Mouse (Mus musculus): ENCODE data around the gene Egln2. TPM values are rescaled to one million over a fixed set of nuclear protein-coding genes. Genes with fewer than 3 reads are reported as not detected.
A peak's percentile ranks its signal among the peaks of the same experiment; 100 is the strongest.

The Egln2 gene
- polyA plus RNA-seq, 1 experiment from 2014 or later = 66.1 TPM

DNA sequence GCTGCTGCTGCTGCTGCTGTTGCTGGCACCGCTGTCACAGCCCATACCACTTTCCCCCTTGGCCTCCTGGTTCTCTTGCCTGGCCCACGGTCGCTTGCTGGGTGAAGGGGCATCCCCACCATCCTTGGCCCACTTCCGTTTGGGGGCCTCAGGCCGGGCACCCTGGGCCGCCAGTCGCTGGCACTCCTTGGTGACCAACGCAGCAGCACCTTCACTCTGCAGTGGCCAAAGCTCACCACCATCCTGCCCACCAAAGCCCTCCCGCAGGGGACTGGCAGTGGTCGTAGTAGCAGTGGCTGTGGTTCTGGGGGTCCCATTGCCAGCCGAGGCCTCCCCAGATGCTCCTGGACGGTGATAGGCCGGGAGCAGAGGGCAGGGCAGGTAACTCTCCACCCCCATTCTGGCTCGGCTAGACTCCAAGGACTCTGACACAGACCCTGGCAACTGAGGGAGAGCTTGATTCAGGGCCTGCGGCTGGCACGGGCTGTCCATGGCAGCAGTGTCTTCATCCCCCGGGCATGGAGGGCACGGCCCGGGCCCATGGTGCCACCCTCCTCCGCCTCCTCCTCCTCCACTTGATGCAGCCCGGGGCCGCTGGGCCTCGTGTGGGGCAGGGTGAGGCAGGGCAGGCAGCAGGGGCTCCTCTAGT lies 1.5 kb downstream of the Egln2 start:
- no peak for ATAC-seq
- Histone ChIP-seq H3K9ac (ENCODE audit: low read depth, low read length) (peak overlapping the region; percentile 89), H3K27me3 (replicated peaks; ENCODE audit: control insufficient read depth, insufficient read depth, low read length) (no peaks in the 10 kb centered on the region), H3K36me3 (ENCODE audit: control insufficient read depth, insufficient read depth, low read length) (peaks cover 3% of the 10 kb centered on the region; the same call in 1 of the 2 replicates), H3K4me2 (ENCODE audit: low read depth, low read length) (peak overlapping the region; percentile 85), H3K27ac (ENCODE audit: low read length) (peak overlapping the region; percentile 98), H3K4me1 (ENCODE audit: control insufficient read depth, insufficient read depth, low read length) (peaks cover 54% of the 10 kb centered on the region), H3K4me3 (ENCODE audit: low read length) (peak overlapping the region; percentile 76), H3K9me3 (ENCODE audit: control insufficient read depth, low read length) (no peaks in the 10 kb centered on the region)
- WGBS = 53% methylated on average over 23 of the region's 23 CpGs

DNA sequence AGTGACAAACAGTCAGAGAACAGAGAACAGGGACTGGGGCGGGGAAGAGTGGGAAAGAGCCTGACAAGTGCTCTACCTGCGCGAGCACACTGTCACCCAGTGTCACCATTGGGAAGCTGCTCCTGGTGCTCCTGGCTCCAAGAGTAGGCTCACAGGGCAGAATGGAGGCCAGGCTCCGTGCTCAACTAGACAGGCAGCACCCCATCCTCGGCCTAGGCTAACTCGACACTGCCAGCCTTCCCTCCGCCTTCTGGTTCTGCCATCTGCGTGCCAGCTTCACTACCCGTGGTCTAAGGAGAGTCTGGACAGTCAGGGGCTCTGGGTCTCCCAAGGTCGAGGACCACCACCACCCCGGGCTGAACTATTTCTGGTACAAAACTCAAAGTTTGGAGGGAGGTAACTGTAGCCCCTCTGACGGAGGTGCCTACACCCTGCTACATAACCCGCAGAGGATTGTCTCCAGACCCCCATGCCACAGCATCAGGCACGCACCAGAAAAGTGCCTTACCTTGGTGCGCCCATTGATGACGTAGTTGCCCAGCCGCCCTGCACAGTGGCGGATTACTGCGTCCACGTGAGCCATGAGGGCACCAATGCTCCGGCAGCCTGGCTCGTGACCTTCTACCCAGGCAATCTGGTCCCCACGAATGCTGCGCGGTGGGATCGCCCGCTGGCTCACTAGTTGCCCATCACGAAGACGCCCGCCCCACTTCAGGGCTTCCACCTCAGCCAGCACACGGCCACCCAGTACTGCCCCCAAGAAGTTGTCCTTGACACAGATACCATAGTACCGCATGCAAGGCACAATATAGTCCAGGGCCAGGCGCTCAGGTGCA lies 2.3 kb downstream of the Egln2 start:
- Histone ChIP-seq H3K9me3 (ENCODE audit: control insufficient read depth, low read length) (no peaks in the 10 kb centered on the region), H3K36me3 (ENCODE audit: control insufficient read depth, insufficient read depth, low read length) (peaks cover 7% of the 10 kb centered on the region), H3K9ac (ENCODE audit: low read depth, low read length) (peak overlapping the region; percentile 89), H3K4me1 (ENCODE audit: control insufficient read depth, insufficient read depth, low read length) (peaks cover 56% of the 10 kb centered on the region), H3K4me2 (ENCODE audit: low read depth, low read length) (peak overlapping the region; percentile 85), H3K27me3 (replicated peaks; ENCODE audit: control insufficient read depth, insufficient read depth, low read length) (no peaks in the 10 kb centered on the region), H3K27ac (ENCODE audit: low read length) (no peak overlapping the region; the same call in 1 of the 2 replicates), H3K4me3 (ENCODE audit: low read length) (peak overlapping the region; percentile 76)
- WGBS = 77% methylated on average over 33 of the region's 33 CpGs
- ATAC-seq = no peak

DNA sequence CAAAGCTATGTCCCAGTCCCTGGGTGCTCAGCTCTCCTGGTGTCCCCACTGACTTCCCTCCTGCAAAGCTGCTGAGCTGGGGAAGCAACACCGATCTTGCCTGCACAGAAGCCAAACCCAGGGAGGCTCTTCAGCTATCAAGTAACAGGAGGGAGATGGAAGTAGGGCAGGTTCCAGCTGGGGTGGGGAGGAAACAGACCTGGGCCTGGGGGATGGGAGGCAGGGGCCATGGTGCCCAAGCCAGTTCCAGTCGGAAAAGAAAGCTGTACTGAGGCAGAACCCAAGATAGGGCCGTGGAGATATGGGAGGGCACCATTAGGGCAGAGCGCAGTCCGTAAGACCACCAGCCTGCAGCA lies 3.2 kb downstream of the Egln2 start:
- H3K27ac ChIP-seq (ENCODE audit: low read length) = no peak overlapping the region
- peak overlapping the region; percentile 89; the same call in 1 of the 2 replicates for H3K9ac ChIP-seq (ENCODE audit: low read depth, low read length)
- H3K4me2 ChIP-seq (ENCODE audit: low read depth, low read length) = peak overlapping the region; percentile 14; the same call in 1 of the 2 replicates
- peaks cover 13% of the 10 kb centered on the region for H3K36me3 ChIP-seq (ENCODE audit: control insufficient read depth, insufficient read depth, low read length)
- no peak overlapping the region; the same call in 1 of the 2 replicates for H3K4me3 ChIP-seq (ENCODE audit: low read length)
- no peak for ATAC-seq
- peaks cover 56% of the 10 kb centered on the region for H3K4me1 ChIP-seq (ENCODE audit: control insufficient read depth, insufficient read depth, low read length)
- H3K27me3 ChIP-seq (replicated peaks; ENCODE audit: control insufficient read depth, insufficient read depth, low read length) = no peaks in the 10 kb centered on the region
- WGBS = 75% methylated on average over 5 of the region's 5 CpGs
- no peaks in the 10 kb centered on the region for H3K9me3 ChIP-seq (ENCODE audit: control insufficient read depth, low read length)

DNA sequence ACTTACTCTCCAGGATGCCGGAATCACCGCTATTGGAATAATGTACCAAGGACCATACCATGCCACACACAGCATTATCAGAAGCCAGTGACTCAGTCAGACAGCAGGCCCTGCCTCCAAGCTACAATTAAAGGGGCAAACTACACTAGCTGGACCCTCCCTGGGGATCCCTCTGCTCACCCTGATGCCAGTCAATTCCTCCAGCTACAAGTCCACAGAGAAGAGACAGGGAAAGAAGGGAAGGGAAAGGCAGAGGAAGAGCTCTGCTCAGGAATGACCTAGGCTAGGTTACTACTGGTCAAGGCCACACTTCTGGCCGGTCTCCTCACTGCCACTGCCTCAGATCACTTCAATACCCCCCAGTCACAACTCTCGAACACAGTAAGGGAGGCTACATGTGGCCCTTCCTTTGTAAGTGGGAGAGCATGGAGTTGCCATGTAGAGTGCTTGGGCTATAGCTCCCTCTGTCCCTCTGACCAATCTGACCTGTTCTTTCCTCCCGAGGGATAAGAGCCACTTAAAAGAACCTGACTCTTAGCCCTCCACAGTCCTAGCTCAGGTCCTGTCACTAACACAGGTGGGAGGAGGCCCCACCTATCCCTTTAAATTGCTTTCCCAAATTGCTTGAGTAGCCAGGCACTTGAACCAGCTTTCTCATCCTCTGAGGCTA lies 3.7 kb downstream of the Egln2 start:
- Histone ChIP-seq H3K4me3 (ENCODE audit: low read length) (no peak overlapping the region; the same call in 1 of the 2 replicates), H3K27me3 (replicated peaks; ENCODE audit: control insufficient read depth, insufficient read depth, low read length) (no peaks in the 10 kb centered on the region), H3K36me3 (ENCODE audit: control insufficient read depth, insufficient read depth, low read length) (peaks cover 15% of the 10 kb centered on the region), H3K9me3 (ENCODE audit: control insufficient read depth, low read length) (no peaks in the 10 kb centered on the region), H3K9ac (ENCODE audit: low read depth, low read length) (0 out of 2 replicates have a peak overlapping the region, but pooled peaks have one; percentile 89), H3K4me1 (ENCODE audit: control insufficient read depth, insufficient read depth, low read length) (peaks cover 56% of the 10 kb centered on the region), H3K4me2 (ENCODE audit: low read depth, low read length) (no peak overlapping the region; the same call in 1 of the 2 replicates), H3K27ac (ENCODE audit: low read length) (no peak overlapping the region)
- no peak for ATAC-seq
- 78% methylated on average over 5 of the region's 5 CpGs for WGBS

DNA sequence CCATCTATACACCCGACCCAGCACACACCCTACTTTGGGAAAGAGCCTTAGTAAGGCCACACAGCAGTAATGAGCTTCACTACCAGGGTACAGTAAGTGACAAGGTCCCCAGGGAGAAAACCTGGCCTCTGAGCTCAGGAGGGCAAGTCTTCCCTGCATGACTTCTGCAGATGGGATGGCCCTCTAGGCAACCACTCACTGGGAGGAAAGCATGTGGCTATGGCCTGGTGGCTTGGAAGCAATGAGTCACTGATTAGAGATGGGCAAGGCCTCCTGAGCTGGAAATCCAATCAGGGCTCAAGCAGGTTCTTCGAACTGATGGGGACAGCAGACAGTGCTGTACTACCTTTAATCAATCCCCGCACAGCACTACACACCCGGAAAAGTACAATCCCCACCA lies 4.9 kb downstream of the Egln2 start:
- peaks cover 23% of the 10 kb centered on the region for H3K36me3 ChIP-seq (ENCODE audit: control insufficient read depth, insufficient read depth, low read length)

DNA sequence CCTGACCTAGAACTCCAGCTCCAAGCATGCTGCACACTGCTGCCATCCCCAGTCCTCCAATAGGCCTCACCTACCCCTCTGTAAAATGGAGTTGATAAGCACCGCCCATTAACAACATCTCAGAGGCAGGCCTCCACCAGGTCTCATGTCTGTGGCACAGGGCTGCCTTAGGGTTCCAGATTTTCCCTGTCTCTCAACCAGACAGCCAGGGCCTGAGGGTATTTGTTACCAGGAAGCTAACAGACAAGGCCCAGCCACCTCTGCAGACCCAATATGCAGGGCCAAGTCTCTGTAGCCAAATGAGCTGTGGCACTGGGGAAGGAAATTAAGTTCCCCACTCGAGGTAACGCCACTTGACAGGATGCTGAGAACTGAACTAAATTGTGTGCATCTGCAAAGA lies 5.7 kb downstream of the Egln2 start:
- Histone ChIP-seq H3K4me3 (ENCODE audit: low read length) (no peak overlapping the region), H3K36me3 (ENCODE audit: control insufficient read depth, insufficient read depth, low read length) (peaks cover 23% of the 10 kb centered on the region), H3K9ac (ENCODE audit: low read depth, low read length) (0 out of 2 replicates have a peak overlapping the region, but pooled peaks have one; percentile 11), H3K27ac (ENCODE audit: low read length) (peak overlapping the region; percentile 6; the same call in 1 of the 2 replicates), H3K9me3 (ENCODE audit: control insufficient read depth, low read length) (no peaks in the 10 kb centered on the region), H3K4me2 (ENCODE audit: low read depth, low read length) (no peak overlapping the region), H3K27me3 (replicated peaks; ENCODE audit: control insufficient read depth, insufficient read depth, low read length) (no peaks in the 10 kb centered on the region), H3K4me1 (ENCODE audit: control insufficient read depth, insufficient read depth, low read length) (peaks cover 56% of the 10 kb centered on the region)
- WGBS = 79% methylated on average over 3 of the region's 3 CpGs
- no peak for ATAC-seq

More for the DNA sequence above, 4.9 kb downstream of the Egln2 start:
- H3K9me3 ChIP-seq (ENCODE audit: control insufficient read depth, low read length) = no peaks in the 10 kb centered on the region
- 0 out of 2 replicates have a peak overlapping the region, but pooled peaks have one; percentile 8 for H3K9ac ChIP-seq (ENCODE audit: low read depth, low read length)
- 77% methylated on average over 4 of the region's 4 CpGs for WGBS
- no peak overlapping the region for H3K4me3 ChIP-seq (ENCODE audit: low read length)
- H3K4me2 ChIP-seq (ENCODE audit: low read depth, low read length) = no peak overlapping the region
- no peak overlapping the region for H3K27ac ChIP-seq (ENCODE audit: low read length)
- peaks cover 56% of the 10 kb centered on the region for H3K4me1 ChIP-seq (ENCODE audit: control insufficient read depth, insufficient read depth, low read length)
- ATAC-seq = no peak
- H3K27me3 ChIP-seq (replicated peaks; ENCODE audit: control insufficient read depth, insufficient read depth, low read length) = no peaks in the 10 kb centered on the region

DNA sequence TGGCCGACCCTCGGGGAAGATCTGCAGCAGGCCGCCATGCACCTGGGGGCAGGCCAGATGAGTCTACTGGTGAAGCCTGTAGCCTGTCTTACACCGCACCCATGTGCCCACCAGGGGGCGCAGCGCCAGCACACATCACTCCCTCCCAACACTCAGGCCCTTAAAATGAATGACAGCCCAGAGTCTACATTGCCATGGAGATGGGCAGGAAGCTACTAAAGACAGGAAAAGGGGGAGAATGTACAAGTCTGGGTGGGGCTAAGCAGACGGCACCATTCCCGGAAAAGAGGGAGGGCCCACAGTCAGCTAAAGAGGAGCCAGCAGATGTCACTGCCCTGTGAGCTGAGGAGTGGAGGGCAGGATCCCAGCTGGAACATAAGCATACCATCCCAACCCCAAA lies 6.7 kb downstream of the Egln2 start:
- Histone ChIP-seq H3K4me1 (ENCODE audit: control insufficient read depth, insufficient read depth, low read length) (peaks cover 48% of the 10 kb centered on the region), H3K27ac (ENCODE audit: low read length) (no peak overlapping the region), H3K36me3 (ENCODE audit: control insufficient read depth, insufficient read depth, low read length) (peaks cover 23% of the 10 kb centered on the region), H3K4me3 (ENCODE audit: low read length) (no peak overlapping the region), H3K4me2 (ENCODE audit: low read depth, low read length) (no peak overlapping the region), H3K27me3 (replicated peaks; ENCODE audit: control insufficient read depth, insufficient read depth, low read length) (no peaks in the 10 kb centered on the region), H3K9me3 (ENCODE audit: control insufficient read depth, low read length) (no peaks in the 10 kb centered on the region), H3K9ac (ENCODE audit: low read depth, low read length) (no peak overlapping the region)
- WGBS = 14% methylated on average over 8 of the region's 8 CpGs
- ATAC-seq = peak; percentile 91

DNA sequence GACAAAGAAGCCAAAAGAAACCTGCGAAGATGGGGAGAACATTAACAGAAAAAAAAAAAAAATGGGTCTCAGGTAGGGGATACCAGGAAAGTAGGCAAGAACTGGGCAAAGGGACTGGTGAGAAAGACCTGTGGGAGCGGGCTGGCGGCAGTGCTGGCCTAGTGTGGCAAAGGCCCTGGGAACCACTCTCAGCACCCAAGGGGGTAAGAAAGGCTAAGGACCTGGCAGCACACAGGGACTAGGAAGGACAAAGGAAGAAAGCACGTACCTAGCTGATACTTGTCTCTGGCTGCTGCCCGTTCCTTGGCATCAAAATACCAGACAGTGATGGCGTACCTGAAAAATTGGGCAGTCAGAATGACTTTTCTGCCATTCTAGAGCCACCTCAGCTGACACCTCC lies 7.3 kb downstream of the Egln2 start:
- Histone ChIP-seq H3K27ac (ENCODE audit: low read length) (no peak overlapping the region), H3K4me1 (ENCODE audit: control insufficient read depth, insufficient read depth, low read length) (peaks cover 41% of the 10 kb centered on the region), H3K4me3 (ENCODE audit: low read length) (no peak overlapping the region), H3K9me3 (ENCODE audit: control insufficient read depth, low read length) (no peaks in the 10 kb centered on the region), H3K9ac (ENCODE audit: low read depth, low read length) (no peak overlapping the region), H3K27me3 (replicated peaks; ENCODE audit: control insufficient read depth, insufficient read depth, low read length) (no peaks in the 10 kb centered on the region), H3K4me2 (ENCODE audit: low read depth, low read length) (no peak overlapping the region), H3K36me3 (ENCODE audit: control insufficient read depth, insufficient read depth, low read length) (peaks cover 20% of the 10 kb centered on the region)
- no peak for ATAC-seq
- 92% methylated on average over 6 of the region's 6 CpGs for WGBS

DNA sequence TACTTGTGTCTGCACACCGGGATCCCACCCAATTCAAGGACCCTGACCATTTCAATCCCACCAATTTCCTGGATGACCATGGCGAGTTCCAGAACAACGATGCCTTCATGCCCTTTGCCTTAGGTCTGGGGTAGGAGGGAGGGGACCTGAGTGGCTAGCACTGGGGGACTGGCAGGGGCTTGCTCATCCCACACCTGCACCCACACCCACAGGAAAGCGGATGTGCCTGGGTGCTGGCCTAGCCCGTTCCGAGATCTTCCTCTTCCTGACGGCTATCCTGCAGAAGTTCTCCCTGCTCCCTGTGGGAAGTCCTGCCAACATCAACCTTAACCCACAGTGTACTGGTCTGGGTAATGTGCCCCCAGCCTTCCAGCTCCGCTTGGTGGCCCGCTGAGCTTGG lies 8.4 kb downstream of the Egln2 start:
- H3K27ac ChIP-seq (ENCODE audit: low read length) = no peak overlapping the region
- no peak for ATAC-seq
- WGBS = 92% methylated on average over 9 of the region's 9 CpGs

More for the DNA sequence above, 8.4 kb downstream of the Egln2 start:
- H3K4me1 ChIP-seq (ENCODE audit: control insufficient read depth, insufficient read depth, low read length) = peaks cover 34% of the 10 kb centered on the region
- H3K4me3 ChIP-seq (ENCODE audit: low read length) = no peak overlapping the region
- H3K36me3 ChIP-seq (ENCODE audit: control insufficient read depth, insufficient read depth, low read length) = peaks cover 19% of the 10 kb centered on the region
- no peaks in the 10 kb centered on the region for H3K27me3 ChIP-seq (replicated peaks; ENCODE audit: control insufficient read depth, insufficient read depth, low read length)
- H3K9ac ChIP-seq (ENCODE audit: low read depth, low read length) = no peak overlapping the region
- H3K9me3 ChIP-seq (ENCODE audit: control insufficient read depth, low read length) = no peaks in the 10 kb centered on the region
- no peak overlapping the region for H3K4me2 ChIP-seq (ENCODE audit: low read depth, low read length)

Measured in intestine, embryonic 16.5 days (tissue).